Mouse (Mus musculus): ENCODE measurements around the gene Ppfia1.

DNA sequence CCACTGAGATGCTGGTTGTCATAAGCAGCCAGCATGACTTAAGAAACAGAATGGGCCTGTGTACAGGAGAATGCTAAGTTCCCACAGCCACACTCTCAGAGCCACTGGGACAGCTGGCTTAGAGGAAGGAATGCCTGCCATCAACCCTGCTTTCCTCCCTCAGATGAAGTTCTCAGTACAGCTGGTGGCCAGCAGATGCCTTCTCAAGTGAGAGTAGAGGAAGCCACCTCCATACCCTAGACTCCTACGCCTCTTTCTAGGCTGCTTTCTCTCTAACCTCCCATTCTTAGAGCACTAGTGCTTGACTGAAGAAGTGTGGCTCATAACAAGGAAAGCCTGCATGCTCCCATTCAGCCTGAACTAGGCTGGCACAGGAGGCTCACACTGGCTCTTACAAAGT lies 74.0 kb downstream of the Ppfia1 start:
- TF ChIP-seq CTCF (conservative IDR thresholded peaks at IDR 0.05; ENCODE audit: low read length), result no peak
- TF ChIP-seq POU5F1 (IDR thresholded peaks at IDR 0.05; ENCODE audit: borderline replicate concordance, low read length), result no peak
